Mouse (Mus musculus): Measurements from ENCODE around the gene Ttll3. TPM values are rescaled to one million over a fixed set of nuclear protein-coding genes. Genes with fewer than 3 reads are reported as not detected.

Ttll3 gene
- polyA plus RNA-seq, 1 experiment, result 21.2 TPM

GRCm38 (mm10) chr6:113386025-113386424 lies 3.0 kb upstream of the Ttll3 start:
- H3K27me3 ChIP-seq (ENCODE audit: control insufficient read depth, insufficient read depth, low read length), result no peaks in the 10 kb centered on the region
- no peak for DNase-seq (ENCODE audit: low read depth in 1 of 2, low spot score in 2 of 2)
- no peaks in the 10 kb centered on the region for H3K4me1 ChIP-seq (ENCODE audit: control insufficient read depth, insufficient read depth, insufficient read length)
- H3K36me3 ChIP-seq (ENCODE audit: control insufficient read depth, insufficient read depth, low read length), result peaks cover 65% of the 10 kb centered on the region
- H3K4me3 ChIP-seq (ENCODE audit: extremely low read depth, insufficient read depth, insufficient read length), result no peak overlapping the region
- no peak overlapping the region for H3K27ac ChIP-seq (ENCODE audit: insufficient read depth, low read length)
- WGBS, result 64% methylated on average over 3 of the region's 3 CpGs
- TF ChIP-seq POLR2A (IDR thresholded peaks at IDR 0.05; ENCODE audit: low read depth, low read length), result no peak
- TF ChIP-seq CTCF (IDR thresholded peaks at IDR 0.05; ENCODE audit: extremely low read depth, insufficient read depth, insufficient read length, insufficient replicate concordance), result no peak

GRCm38 (mm10) chr6:113390715-113391114 lies 1.7 kb downstream of the Ttll3 start:
- Histone ChIP-seq H3K27ac (ENCODE audit: insufficient read depth, low read length) (no peak overlapping the region), H3K36me3 (ENCODE audit: control insufficient read depth, insufficient read depth, low read length) (peaks cover 47% of the 10 kb centered on the region), H3K27me3 (ENCODE audit: control insufficient read depth, insufficient read depth, low read length) (no peaks in the 10 kb centered on the region), H3K4me3 (ENCODE audit: extremely low read depth, insufficient read depth, insufficient read length) (no peak overlapping the region), H3K4me1 (ENCODE audit: control insufficient read depth, insufficient read depth, insufficient read length) (peaks cover 7% of the 10 kb centered on the region)
- no peak for DNase-seq (ENCODE audit: low read depth in 1 of 2, low spot score in 2 of 2)
- no peak for TF ChIP-seq POLR2A (IDR thresholded peaks at IDR 0.05; ENCODE audit: low read depth, low read length)
- TF ChIP-seq CTCF (IDR thresholded peaks at IDR 0.05; ENCODE audit: extremely low read depth, insufficient read depth, insufficient read length, insufficient replicate concordance), result no peak
- 92% methylated on average over 3 of the region's 3 CpGs for WGBS

- Histone ChIP-seq H3K27ac (ENCODE audit: insufficient read depth, low read length) (no peak overlapping the region), H3K4me1 (ENCODE audit: control insufficient read depth, insufficient read depth, insufficient read length) (peaks cover 7% of the 10 kb centered on the region), H3K36me3 (ENCODE audit: control insufficient read depth, insufficient read depth, low read length) (peaks cover 40% of the 10 kb centered on the region), H3K4me3 (ENCODE audit: extremely low read depth, insufficient read depth, insufficient read length) (no peak overlapping the region), H3K27me3 (ENCODE audit: control insufficient read depth, insufficient read depth, low read length) (no peaks in the 10 kb centered on the region)
- TF ChIP-seq POLR2A (IDR thresholded peaks at IDR 0.05; ENCODE audit: low read depth, low read length), result no peak
- no peak for TF ChIP-seq CTCF (IDR thresholded peaks at IDR 0.05; ENCODE audit: extremely low read depth, insufficient read depth, insufficient read length, insufficient replicate concordance)
- WGBS, result 30% methylated on average over 10 of the region's 10 CpGs
- DNase-seq (ENCODE audit: low read depth in 1 of 2, low spot score in 2 of 2), result no peak
These were observed 2.9 kb downstream of the Ttll3 start for GRCm38 (mm10) chr6:113392015-113392386.

GRCm38 (mm10) chr6:113392387-113393071 lies 3.5 kb downstream of the Ttll3 start:
- TF ChIP-seq CTCF (IDR thresholded peaks at IDR 0.05; ENCODE audit: extremely low read depth, insufficient read depth, insufficient read length, insufficient replicate concordance), result no peak
- TF ChIP-seq POLR2A (IDR thresholded peaks at IDR 0.05; ENCODE audit: low read depth, low read length), result no peak
- H3K36me3 ChIP-seq (ENCODE audit: control insufficient read depth, insufficient read depth, low read length), result peaks cover 35% of the 10 kb centered on the region
- H3K27ac ChIP-seq (ENCODE audit: insufficient read depth, low read length), result no peak overlapping the region
- H3K27me3 ChIP-seq (ENCODE audit: control insufficient read depth, insufficient read depth, low read length), result no peaks in the 10 kb centered on the region
- no peak for DNase-seq (ENCODE audit: low read depth in 1 of 2, low spot score in 2 of 2)
- H3K4me1 ChIP-seq (ENCODE audit: control insufficient read depth, insufficient read depth, insufficient read length), result peaks cover 7% of the 10 kb centered on the region
- 14% methylated on average over 51 of the region's 51 CpGs for WGBS
- no peak overlapping the region for H3K4me3 ChIP-seq (ENCODE audit: extremely low read depth, insufficient read depth, insufficient read length)

GRCm38 (mm10) chr6:113393951-113394350 lies 4.9 kb downstream of the Ttll3 start:
- no peak overlapping the region for H3K4me3 ChIP-seq (ENCODE audit: extremely low read depth, insufficient read depth, insufficient read length)
- no peaks in the 10 kb centered on the region for H3K27me3 ChIP-seq (ENCODE audit: control insufficient read depth, insufficient read depth, low read length)
- no peak for TF ChIP-seq POLR2A (IDR thresholded peaks at IDR 0.05; ENCODE audit: low read depth, low read length)
- TF ChIP-seq CTCF (IDR thresholded peaks at IDR 0.05; ENCODE audit: extremely low read depth, insufficient read depth, insufficient read length, insufficient replicate concordance), result no peak
- peaks cover 27% of the 10 kb centered on the region for H3K36me3 ChIP-seq (ENCODE audit: control insufficient read depth, insufficient read depth, low read length)
- H3K4me1 ChIP-seq (ENCODE audit: control insufficient read depth, insufficient read depth, insufficient read length), result peaks cover 7% of the 10 kb centered on the region
- 83% methylated on average over 6 of the region's 6 CpGs for WGBS
- no peak overlapping the region for H3K27ac ChIP-seq (ENCODE audit: insufficient read depth, low read length)
- DNase-seq (ENCODE audit: low read depth in 1 of 2, low spot score in 2 of 2), result no peak

GRCm38 (mm10) chr6:113394811-113395210 lies 5.8 kb downstream of the Ttll3 start:
- Histone ChIP-seq H3K27ac (ENCODE audit: insufficient read depth, low read length) (no peak overlapping the region), H3K4me3 (ENCODE audit: extremely low read depth, insufficient read depth, insufficient read length) (no peak overlapping the region), H3K4me1 (ENCODE audit: control insufficient read depth, insufficient read depth, insufficient read length) (peaks cover 7% of the 10 kb centered on the region), H3K27me3 (ENCODE audit: control insufficient read depth, insufficient read depth, low read length) (no peaks in the 10 kb centered on the region), H3K36me3 (ENCODE audit: control insufficient read depth, insufficient read depth, low read length) (peaks cover 20% of the 10 kb centered on the region)
- TF ChIP-seq CTCF (IDR thresholded peaks at IDR 0.05; ENCODE audit: extremely low read depth, insufficient read depth, insufficient read length, insufficient replicate concordance) (no peak), POLR2A (IDR thresholded peaks at IDR 0.05; ENCODE audit: low read depth, low read length) (no peak)
- 95% methylated on average over 11 of the region's 11 CpGs for WGBS
- DNase-seq (ENCODE audit: low read depth in 1 of 2, low spot score in 2 of 2), result no peak

- no peak for TF ChIP-seq CTCF (IDR thresholded peaks at IDR 0.05; ENCODE audit: extremely low read depth, insufficient read depth, insufficient read length, insufficient replicate concordance)
- no peak for TF ChIP-seq POLR2A (IDR thresholded peaks at IDR 0.05; ENCODE audit: low read depth, low read length)
- H3K36me3 ChIP-seq (ENCODE audit: control insufficient read depth, insufficient read depth, low read length), result peaks cover 16% of the 10 kb centered on the region
- peaks cover 7% of the 10 kb centered on the region for H3K4me1 ChIP-seq (ENCODE audit: control insufficient read depth, insufficient read depth, insufficient read length)
- WGBS, result 91% methylated on average over 6 of the region's 6 CpGs
- no peaks in the 10 kb centered on the region for H3K27me3 ChIP-seq (ENCODE audit: control insufficient read depth, insufficient read depth, low read length)
- no peak overlapping the region for H3K27ac ChIP-seq (ENCODE audit: insufficient read depth, low read length)
- H3K4me3 ChIP-seq (ENCODE audit: extremely low read depth, insufficient read depth, insufficient read length), result no peak overlapping the region
- no peak for DNase-seq (ENCODE audit: low read depth in 1 of 2, low spot score in 2 of 2)
These were observed 6.4 kb downstream of the Ttll3 start for GRCm38 (mm10) chr6:113395501-113395900.
